Mouse (Mus musculus) adrenal gland (tissue): ENCODE results near the gene Pde7b.

Source experiments
- intact Hi-C: fragments of 180-260 bp; cut with DNase I; formaldehyde crosslinking; loops from one replicate; pipeline ENCODE4 v1.15.1; 2025

Pde7b gene

DNA sequence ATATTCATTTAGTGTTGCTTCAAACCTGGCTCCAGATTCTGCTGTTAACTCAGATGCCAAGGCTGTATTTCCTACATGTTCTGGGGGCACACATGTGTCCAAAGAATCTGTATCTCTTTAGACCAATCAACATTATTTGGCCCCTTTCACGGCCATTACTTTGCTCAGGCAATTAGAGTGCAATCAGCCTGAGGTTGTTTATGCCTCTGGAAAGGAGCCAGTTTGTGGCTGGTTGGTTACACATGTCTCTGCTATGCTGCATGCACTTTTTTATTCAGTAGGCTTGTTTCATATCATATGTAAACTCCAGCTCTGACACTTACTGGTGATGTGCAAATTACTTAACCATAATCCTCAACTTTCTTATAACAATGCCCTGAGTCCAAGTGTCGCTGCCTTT, 287.9 kb downstream of the Pde7b start:
- intact Hi-C loops, result no loop called here

- intact Hi-C loops, result no loop called here
Observed at GRCm38 (mm10) chr10:20435913-20436312, 289.0 kb downstream of the Pde7b start.

GRCm38 (mm10) chr10:20431336-20431735, 293.5 kb downstream of the Pde7b start:
- intact Hi-C loops, result no loop called here

- intact Hi-C loops, result no loop called here
Observed at GRCm38 (mm10) chr10:20421299-20421883, 303.5 kb downstream of the Pde7b start.

GRCm38 (mm10) chr10:20420296-20420695, 304.6 kb downstream of the Pde7b start:
- intact Hi-C loops, result no loop called here

DNA sequence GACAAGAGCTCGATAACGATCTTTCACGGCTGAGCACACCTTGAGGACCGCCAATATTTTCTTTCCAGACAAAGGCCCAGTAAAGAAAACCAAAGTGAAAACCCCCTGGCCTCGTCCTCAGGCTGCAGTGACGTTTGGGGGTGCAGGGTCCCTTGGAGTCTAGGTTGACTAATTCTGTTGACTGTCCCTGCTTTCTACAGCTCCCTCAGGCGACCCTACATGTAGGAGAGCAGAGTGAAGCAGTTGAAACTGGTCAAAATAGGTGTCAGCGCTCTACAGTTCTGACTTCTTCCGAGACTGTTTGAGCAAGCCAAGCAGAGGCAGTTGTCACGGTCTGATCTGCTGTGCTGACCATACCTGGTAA, 306.0 kb downstream of the Pde7b start:
- intact Hi-C loops, result no loop called here

DNA sequence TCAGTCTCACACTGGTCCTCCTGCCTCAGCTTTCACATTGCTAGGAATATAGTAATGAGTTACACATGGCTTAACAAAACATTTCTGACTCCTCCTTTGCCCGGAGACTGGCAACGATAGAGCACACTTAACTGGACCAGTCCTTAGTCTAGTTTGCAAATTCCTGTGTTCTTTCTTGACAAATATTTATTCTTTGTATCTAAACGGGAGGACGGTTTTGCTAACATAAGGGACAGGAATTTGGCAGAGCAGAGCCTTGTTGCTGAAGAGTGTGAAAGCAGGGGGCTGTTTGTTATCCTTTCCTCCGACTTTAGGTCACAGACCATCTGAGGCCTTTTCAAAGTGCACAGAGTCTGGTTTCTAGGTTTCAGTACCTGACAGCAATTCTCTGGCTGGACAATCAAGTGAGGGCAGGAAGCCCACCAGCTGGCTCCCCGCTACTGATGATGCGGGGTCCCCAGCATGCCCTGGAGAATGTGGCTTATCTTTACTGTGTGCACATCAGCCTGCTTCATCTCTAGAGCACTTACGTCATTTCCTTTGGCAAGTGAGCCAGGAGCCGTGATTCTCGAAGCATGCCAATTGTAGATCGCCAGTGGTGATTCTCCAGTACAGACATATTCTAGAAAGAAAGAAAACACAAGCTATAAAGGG, 306.5 kb downstream of the Pde7b start:
- intact Hi-C loops, result no loop called here

- intact Hi-C loops, result loop anchor here (5.0 kb wide), 1 partner anchor 518 kb away; no protein-coding TSS in a partner anchor
Observed at GRCm38 (mm10) chr10:20409181-20409580, 315.7 kb downstream of the Pde7b start.

DNA sequence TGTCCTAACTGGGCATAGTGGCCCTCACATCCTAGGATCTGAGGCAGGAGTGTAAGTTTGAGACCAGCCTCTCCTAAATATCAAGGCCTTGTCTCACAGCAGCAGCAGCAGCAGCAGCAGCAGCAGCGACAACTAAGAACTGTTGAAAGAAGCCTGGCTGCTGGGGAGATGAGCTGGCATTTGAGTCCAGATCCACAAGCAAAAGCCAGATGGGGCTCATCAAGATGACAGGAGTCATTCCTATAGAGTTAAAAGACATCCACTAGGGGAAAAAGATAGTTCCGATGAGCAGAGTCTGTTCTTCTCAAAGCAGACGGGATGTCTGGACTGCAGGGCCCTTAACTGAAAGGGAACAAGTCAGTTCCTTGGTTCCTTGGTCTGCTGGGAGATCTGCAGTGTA, 316.5 kb downstream of the Pde7b start:
- intact Hi-C loops, result loop anchor here (5.0 kb wide), 1 partner anchor 519 kb away; no protein-coding TSS in a partner anchor

- intact Hi-C loops, result loop anchor here (5.0 kb wide), 1 partner anchor 522 kb away; no protein-coding TSS in a partner anchor
Observed at GRCm38 (mm10) chr10:20405471-20405870, 319.4 kb downstream of the Pde7b start.

GRCm38 (mm10) chr10:20402941-20403340, 321.9 kb downstream of the Pde7b start:
- intact Hi-C loops, result no loop called here

DNA sequence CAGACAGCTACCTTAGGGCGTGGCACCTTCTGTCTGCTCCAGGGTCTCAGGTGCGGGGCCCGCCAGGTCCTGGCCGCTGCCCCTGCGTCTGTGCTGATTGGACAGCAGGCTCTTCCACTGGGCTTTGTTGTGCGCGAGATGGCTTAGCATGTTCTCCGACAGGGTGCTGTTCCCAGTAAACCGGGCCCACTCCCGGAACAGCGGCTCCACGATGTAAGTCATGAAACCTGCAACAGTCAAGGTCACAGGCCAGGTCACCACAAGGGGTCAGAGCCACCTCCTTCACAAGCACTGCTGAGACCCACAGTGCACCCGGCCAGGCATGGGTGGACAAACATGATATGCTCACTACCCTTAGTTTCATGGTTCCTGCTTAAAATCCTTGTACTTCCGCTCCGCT, 324.5 kb downstream of the Pde7b start:
- intact Hi-C loops, result no loop called here

DNA sequence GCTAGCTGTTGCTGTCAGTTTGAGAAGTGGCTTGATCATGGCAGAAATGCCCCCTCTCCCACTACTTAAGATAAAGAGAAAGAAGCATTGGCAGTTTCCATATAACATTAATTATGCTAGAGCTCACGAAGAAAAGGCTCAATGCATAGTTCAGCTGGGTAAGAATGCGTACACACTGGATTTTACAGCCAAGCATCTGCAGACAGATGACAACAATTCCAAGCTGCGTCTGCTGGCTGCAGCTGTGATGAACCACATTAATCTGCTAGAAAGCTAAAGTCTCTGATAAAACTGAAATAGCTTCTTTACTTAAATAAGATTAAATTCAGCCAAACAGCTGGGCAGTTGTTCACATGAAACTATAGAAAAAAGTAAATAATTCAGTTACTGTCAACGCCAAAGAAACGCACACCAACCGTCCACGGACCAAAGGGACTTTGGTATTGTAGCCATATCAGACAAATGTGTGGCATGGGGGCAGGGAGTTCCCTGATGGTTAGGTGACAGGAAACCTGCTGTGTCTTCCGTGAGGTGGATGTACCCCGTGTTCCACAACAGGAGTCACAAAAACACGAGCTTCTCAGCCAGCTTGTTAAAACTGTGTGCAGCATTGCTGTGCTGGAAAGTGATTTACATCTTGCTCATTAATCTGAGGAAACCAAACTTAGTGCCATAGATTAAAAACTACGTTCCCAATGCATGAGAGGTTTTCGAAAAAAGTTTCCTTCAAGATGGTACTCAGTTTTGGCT, 326.1 kb downstream of the Pde7b start:
- intact Hi-C loops, result no loop called here

DNA sequence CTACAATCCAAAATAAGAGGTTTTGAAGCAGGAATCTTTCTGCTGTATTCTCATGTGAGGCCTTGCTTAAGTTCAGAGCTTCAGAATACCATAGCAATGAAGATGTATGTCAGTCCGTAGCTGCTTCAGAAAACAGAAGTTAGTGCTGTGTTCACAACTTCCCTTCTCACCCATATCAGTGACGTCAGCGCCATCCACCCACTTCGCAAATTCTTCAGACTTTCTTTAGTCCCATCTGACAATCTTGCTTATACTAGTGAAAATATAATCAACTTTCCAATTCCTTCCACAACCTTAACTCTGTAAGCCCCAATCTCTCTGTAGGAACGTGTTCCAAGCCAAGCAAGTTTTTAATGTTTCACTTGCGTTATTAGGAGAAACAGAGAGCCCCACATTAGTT, 326.7 kb downstream of the Pde7b start:
- intact Hi-C loops, result no loop called here

DNA sequence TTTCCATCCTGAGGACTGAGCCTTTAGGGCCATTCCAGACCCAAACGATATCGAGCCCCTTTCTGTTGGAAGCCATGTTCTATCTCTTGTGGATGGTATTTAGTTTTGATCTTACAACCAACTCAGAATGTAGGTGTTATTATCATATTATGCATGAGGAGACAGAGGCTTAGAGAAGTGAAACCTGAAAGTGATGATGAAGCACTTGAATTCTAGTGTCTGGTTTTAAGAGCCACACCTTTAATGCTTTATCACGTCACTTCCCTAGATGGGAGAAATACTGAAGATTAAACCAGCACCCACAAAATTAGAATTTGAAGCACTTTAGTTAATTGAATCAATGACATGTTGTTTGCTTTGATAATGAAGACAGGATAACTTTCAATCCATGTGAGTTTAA, 329.1 kb downstream of the Pde7b start:
- intact Hi-C loops, result no loop called here

GRCm38 (mm10) chr10:20394815-20395214, 330.1 kb downstream of the Pde7b start:
- intact Hi-C loops, result no loop called here

GRCm38 (mm10) chr10:20390568-20390967, 334.3 kb downstream of the Pde7b start:
- intact Hi-C loops, result no loop called here

- intact Hi-C loops, result no loop called here
Observed at GRCm38 (mm10) chr10:20382807-20383419, 342.0 kb downstream of the Pde7b start.

DNA sequence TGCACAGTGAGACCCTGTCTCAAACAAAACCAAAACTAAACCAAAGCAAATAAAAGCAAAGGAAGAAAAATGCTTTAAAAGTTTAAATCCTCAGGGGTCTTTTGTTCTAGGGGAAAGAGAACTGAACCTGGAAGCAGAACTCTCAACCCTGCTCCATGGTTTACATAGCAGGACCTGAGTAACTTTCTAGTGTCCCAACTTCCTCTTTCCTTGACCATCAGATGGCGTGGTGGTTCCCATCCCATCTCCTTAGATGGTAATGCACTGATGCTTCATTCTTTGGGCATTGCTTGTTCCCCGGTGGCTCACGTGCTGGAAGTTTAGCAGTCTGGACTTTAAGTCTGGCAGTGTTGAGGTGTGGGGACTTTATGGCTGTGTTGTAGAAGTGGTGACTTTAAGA, 343.5 kb downstream of the Pde7b start:
- intact Hi-C loops, result no loop called here

GRCm38 (mm10) chr10:20380798-20381197, 344.1 kb downstream of the Pde7b start:
- intact Hi-C loops, result no loop called here

GRCm38 (mm10) chr10:20379071-20379735, 345.7 kb downstream of the Pde7b start:
- intact Hi-C loops, result no loop called here

DNA sequence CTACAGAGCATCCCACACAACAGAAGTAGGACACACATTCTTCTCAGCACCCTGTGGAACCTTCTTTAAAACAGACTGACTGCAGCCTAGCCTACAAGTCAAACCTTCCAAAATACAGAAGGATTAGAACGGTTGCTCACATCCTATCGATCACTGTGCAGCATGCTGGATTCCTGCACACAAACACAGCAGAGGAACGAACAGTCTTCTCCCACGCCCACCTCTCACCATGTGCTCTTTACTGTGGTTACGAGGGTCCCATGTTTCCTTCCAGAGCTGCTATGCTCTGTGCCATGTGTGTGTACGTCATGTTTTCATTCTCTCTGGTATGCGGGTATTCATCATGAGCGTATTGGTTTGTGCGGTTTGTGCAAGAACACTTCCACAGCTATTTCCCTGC, 347.3 kb downstream of the Pde7b start:
- intact Hi-C loops, result no loop called here
